Mouse (Mus musculus): ENCODE measurements around the gene Tor2a.

Gene Tor2a

GRCm38 (mm10) chr2:32757056-32757845 is at the start of gene Tor2a:
Gene Tor2a, plus strand, starts transcription at chr2:32757234.
- in situ Hi-C loops (cut with MboI, MseI): no loop called here

DNA sequence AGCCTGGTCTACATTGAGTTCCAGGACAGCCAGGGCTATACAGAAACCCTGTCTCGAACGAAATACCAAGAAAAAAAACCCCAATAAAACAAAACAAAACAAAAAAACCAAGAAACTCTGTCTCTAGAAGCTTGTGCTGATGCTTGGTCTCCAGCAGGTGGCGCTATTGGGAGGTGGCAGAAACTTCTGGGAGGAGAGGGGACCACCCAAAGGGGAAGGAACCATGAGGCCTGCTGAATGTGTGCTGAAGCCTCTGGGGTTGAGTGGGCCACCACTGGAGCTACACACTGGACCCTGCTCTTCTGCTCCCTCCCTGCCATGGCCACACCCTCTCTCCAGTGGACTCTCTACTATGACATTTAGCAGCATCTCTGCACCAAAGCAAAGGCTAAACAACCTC is 48.4 kb upstream of the Tor2a start:
- in situ Hi-C loops (cut with MboI, MseI): no loop called here

GRCm38 (mm10) chr2:32709521-32710137 is 47.4 kb upstream of the Tor2a start:
- in situ Hi-C loops (cut with MboI, MseI): no loop called here

- in situ Hi-C loops (cut with MboI, MseI): no loop called here
Measured at GRCm38 (mm10) chr2:32710425-32710824, 46.6 kb upstream of the Tor2a start.

GRCm38 (mm10) chr2:32711301-32712056 is 45.6 kb upstream of the Tor2a start:
- in situ Hi-C loops (cut with MboI, MseI): no loop called here

- in situ Hi-C loops (cut with MboI, MseI): no loop called here
Measured at GRCm38 (mm10) chr2:32712108-32712551, 44.9 kb upstream of the Tor2a start.

GRCm38 (mm10) chr2:32712586-32712933 is 44.5 kb upstream of the Tor2a start:
- in situ Hi-C loops (cut with MboI, MseI): no loop called here

- in situ Hi-C loops (cut with MboI, MseI): no loop called here
Measured at GRCm38 (mm10) chr2:32712934-32713817, 43.9 kb upstream of the Tor2a start, which contains the start of gene Cdk9. Gene Cdk9, minus strand, starts transcription at chr2:32713076.

DNA sequence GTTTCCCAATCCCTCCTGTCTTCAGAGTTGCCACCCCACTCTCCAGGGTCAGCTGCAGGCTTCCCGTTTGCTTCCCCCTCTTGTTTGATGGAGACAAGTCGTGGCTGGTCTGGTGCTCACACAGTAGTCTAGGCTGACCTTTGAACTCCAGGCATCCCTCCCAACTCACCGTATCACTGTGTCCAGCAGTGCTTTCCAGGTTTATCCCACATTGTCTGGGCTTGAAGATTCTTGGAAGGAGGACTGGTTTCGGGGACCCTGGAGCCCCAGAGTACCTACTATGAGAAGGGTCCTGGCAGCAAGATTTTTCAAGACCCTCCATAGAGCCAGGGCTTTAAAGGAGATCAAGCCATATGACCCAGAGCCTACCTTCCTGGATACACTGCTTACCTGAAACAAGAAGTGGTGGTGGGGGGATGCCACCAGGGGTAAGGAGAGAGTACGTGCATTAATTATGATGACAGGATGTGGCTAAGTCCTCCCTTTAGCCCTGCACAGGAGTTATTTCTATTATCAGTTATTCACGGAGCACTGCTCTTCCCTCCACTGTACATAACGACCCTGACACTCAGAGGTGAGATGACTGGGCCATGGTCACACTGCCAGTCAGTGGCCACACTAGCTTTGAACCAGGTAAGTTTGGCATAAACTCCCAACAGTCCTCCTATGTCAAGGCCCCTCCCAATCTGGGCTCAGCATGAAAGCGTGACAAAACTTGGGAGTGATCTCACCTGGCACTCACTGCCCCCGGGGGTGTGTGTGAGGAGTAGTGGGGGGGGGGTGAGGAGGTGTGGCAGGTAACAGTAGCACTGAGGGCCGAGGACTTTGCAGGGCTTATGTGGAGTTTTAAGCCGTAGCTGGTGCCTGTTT is 42.7 kb upstream of the Tor2a start:
- in situ Hi-C loops (cut with MboI, MseI): no loop called here

DNA sequence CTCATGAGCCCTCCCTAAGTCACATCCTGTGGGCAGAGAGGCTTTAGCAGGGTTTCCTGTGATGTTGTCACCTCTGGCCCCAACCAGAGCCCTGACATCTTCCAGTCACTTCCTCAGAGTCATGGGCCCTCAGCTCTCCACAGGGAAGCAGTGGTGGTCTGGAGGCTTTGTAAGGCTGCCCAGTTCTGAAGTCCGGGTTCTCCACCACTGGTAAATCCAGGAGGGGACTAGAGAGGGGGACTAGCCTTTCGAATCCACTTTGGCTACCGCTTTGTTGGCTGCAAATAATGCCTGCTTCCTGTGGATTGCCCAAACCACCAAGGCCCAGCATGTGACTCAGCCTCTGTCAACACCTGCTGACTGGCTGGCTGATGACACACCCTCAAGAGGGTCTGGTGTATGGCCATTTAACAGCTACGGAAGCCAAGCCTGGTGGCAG is 42.0 kb upstream of the Tor2a start:
- in situ Hi-C loops (cut with MboI, MseI): no loop called here

GRCm38 (mm10) chr2:32718761-32719160 is 38.3 kb upstream of the Tor2a start:
- in situ Hi-C loops (cut with MboI, MseI): no loop called here

GRCm38 (mm10) chr2:32720053-32720452 is 37.0 kb upstream of the Tor2a start:
- in situ Hi-C loops (cut with MboI, MseI): no loop called here

GRCm38 (mm10) chr2:32720681-32721229 is 36.3 kb upstream of the Tor2a start, which contains the start of gene Sh2d3c:
Gene Sh2d3c, plus strand, starts transcription at chr2:32721055.
- in situ Hi-C loops (cut with MboI, MseI): no loop called here

DNA sequence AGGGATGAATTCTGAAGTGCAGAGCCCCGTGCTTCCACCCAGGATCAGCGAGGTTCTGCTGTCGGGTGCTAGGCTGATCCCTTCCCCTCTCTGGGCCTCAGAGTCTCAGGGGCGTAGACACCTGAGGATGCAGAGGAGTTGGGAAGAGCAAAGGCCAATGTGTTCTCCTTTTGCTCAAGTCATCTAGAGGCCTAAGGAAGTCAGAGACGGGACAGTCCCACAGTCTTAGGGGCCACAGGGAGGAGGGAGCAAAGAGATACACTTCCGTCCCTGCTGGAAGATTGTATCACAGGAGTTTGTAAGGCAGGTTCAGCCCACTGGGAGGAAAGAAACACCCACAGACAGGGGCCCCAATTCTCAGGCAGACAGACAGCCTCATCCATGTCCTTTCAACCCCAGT is 35.0 kb upstream of the Tor2a start:
- in situ Hi-C loops (cut with MboI, MseI): no loop called here

- in situ Hi-C loops (cut with MboI, MseI): no loop called here
Measured at GRCm38 (mm10) chr2:32722581-32722980, 34.5 kb upstream of the Tor2a start.

DNA sequence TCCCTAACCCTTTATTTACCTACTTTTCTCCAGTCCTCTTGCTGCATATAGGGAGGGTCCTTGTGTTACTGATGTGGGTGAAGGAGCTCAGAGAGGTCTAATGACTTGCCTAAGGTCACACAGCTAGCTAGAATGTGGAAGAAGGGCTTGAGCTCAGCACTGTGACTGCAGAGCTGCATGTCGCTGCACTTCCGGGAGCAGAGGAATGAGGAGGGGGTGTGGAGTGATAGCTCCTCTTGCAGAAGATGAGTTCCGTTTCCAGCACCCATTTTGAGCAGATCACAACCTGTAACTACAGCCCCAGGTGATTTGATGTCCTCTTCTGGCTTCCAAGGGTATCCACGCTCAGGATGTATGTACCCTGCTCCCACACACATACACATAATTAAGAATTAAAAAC is 32.9 kb upstream of the Tor2a start:
- in situ Hi-C loops (cut with MboI, MseI): no loop called here

DNA sequence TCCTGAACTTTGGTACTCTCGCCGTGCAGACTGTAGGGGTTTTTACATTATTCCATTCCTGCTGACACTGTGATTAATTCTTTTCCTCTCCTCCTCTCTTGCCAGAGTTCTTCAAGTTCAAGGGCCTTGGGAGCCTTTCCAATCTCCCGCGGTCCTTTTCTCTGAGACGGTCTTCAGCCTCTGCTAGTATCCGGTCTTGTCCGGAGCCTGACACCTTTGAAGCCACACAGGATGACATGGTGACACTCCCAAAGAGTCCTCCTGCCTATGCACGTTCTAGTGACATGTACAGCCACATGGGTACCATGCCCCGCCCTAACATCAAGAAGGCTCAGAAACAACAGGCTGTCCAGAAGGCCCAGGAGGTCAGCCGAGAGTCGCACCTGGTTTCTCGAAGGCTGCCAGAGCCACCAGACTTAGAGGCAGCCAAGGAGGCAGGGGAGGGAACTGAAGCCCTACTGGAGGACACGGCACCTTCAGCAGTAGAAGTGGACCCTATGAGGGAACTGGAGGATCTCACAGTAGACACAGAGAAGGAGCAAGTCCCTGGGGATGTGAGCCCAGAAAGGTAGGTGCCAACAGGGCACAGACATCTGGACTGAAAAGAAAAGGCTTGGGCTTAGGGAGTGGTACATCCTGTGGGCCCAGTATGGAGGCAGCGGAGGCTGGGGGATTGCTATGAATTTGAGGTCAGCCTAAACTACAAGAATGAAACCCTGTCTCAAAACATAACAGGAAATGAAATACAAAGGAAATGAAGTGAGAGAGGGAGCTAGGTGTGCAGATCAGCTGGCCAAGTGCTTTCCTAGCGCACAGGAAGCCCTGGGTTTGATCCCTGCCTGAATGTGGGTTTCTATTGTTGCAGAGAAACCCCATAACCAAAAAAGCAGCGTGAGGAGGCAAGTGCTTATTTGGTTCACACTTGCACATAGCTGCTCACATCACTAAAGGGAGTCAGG is 31.9 kb upstream of the Tor2a start:
- in situ Hi-C loops (cut with MboI, MseI): no loop called here

DNA sequence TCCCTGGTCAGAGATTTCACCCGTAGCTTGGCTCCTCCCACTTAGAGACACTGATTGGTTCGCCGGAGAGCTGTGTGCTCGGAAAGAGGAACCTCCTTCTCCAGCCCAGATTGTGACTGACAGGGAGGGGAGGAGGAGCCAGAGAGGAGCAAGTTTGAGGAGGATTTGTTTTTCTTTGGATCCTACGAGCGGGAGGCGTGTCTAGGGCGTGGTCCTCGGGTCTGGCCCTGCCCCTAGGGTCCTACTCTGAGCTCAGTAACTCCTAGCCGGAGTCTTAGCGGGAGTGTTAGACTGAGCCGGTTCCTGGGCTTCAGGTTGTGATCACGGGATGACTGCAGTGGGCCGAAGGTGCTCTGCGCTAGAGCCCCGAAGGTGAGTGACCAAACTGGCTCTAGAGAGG is 29.6 kb upstream of the Tor2a start:
- in situ Hi-C loops (cut with MboI, MseI): no loop called here

- in situ Hi-C loops (cut with MboI, MseI): no loop called here
Measured at GRCm38 (mm10) chr2:32728463-32728862, 28.6 kb upstream of the Tor2a start.
